ENCODE assay signal across 8 mouse cellular contexts in genomic region chr1:134415168-134415831, GRCm38 (mm10). TPM values are rescaled to one million over a fixed set of nuclear protein-coding genes. Genes with fewer than 3 reads are reported as not detected.
DNase-seq lines count a peak whose midpoint lies in the region; ATAC-seq and TF ChIP-seq lines count a peak whose summit lies in the region.

Adipor1 (plus strand) TSS chr1:134415378.

- peak; percentile 95 for DNase-seq in c-Kit-positive CD71-positive TER-119-positive erythroid progenitor cells, embryonic 14.5 days (ENCODE audit: low spot score)
- DNase-seq in heart, postnatal 0 days (ENCODE audit: low spot score): peak; percentile 97
- peak; percentile 98 to 99 for DNase-seq in kidney, postnatal 4 days

- TF ChIP-seq EP300 in heart, postnatal 0 days (IDR thresholded peaks at IDR 0.05; ENCODE audit: low read depth): no peak

- peaks cover 83% of the 10 kb centered on the region for H3K4me1 ChIP-seq in E14TG2a.4 (replicated peaks; ENCODE audit: low read depth, low read length)
- H3K4me1 ChIP-seq in forebrain, embryonic 12.5 days: peaks cover 38% of the 10 kb centered on the region
- H3K4me1 ChIP-seq in heart, postnatal 0 days (ENCODE audit: control insufficient read depth, insufficient read depth): peaks cover 35% of the 10 kb centered on the region
- H3K4me1 ChIP-seq in liver, embryonic 16.5 days (ENCODE audit: control insufficient read depth, low read depth, low read length): peaks cover 48% of the 10 kb centered on the region
- peaks cover 54% of the 10 kb centered on the region for H3K4me1 ChIP-seq in neural tube, embryonic 13.5 days (replicated peaks)
- H3K4me1 ChIP-seq in testis, adult 2 months (ENCODE audit: control insufficient read depth, insufficient read depth, low read length): peaks cover 2% of the 10 kb centered on the region

- peak; percentile 100 for ATAC-seq in forebrain, embryonic 12.5 days (ENCODE audit: low FRiP score)
- peak; percentile 99 for ATAC-seq in heart, postnatal 0 days (ENCODE audit: insufficient read depth, low read depth)
- peak; percentile 97 for ATAC-seq in liver, embryonic 16.5 days (ENCODE audit: low read depth)
- ATAC-seq in neural tube, embryonic 13.5 days (ENCODE audit: low read depth): peak; percentile 100

- peaks cover 60% of the 10 kb centered on the region for H3K36me3 ChIP-seq in E14TG2a.4 (ENCODE audit: insufficient read depth, low read length)
- peaks cover 9% of the 10 kb centered on the region for H3K36me3 ChIP-seq in forebrain, embryonic 12.5 days (replicated peaks)
- H3K36me3 ChIP-seq in heart, postnatal 0 days (replicated peaks; ENCODE audit: control insufficient read depth, insufficient read depth, low read length): peaks cover 22% of the 10 kb centered on the region
- H3K36me3 ChIP-seq in liver, embryonic 16.5 days (ENCODE audit: control insufficient read depth, insufficient read depth): peaks cover 9% of the 10 kb centered on the region; the same call in 1 of the 2 replicates
- peaks cover 9% of the 10 kb centered on the region for H3K36me3 ChIP-seq in neural tube, embryonic 13.5 days
- no peaks in the 10 kb centered on the region for H3K36me3 ChIP-seq in testis, adult 2 months (ENCODE audit: control insufficient read depth, insufficient read depth, low read length)

- H3K9ac ChIP-seq in forebrain, embryonic 12.5 days: peak within 1 kb of the TSS; percentile 89
- peak within 1 kb of the TSS; percentile 89 for H3K9ac ChIP-seq in heart, postnatal 0 days (replicated peaks; ENCODE audit: low read depth, low read length)
- H3K9ac ChIP-seq in liver, embryonic 16.5 days (ENCODE audit: low read depth, low read length): peak within 1 kb of the TSS; percentile 96
- peak within 1 kb of the TSS; percentile 93 for H3K9ac ChIP-seq in neural tube, embryonic 13.5 days

- under 1% methylated on average over 58 of the region's 77 CpGs for WGBS in forebrain, embryonic 12.5 days
- under 1% methylated on average over 60 of the region's 77 CpGs for WGBS in heart, postnatal 0 days
- under 1% methylated on average over 67 of the region's 77 CpGs for WGBS in liver, embryonic 16.5 days (ENCODE audit: insufficient replicate concordance)
- under 1% methylated on average over 72 of the region's 77 CpGs for WGBS in neural tube, embryonic 13.5 days

- H3K27me3 ChIP-seq in E14TG2a.4 (ENCODE audit: insufficient read depth, low read length): no peaks in the 10 kb centered on the region
- no peaks in the 10 kb centered on the region for H3K27me3 ChIP-seq in forebrain, embryonic 12.5 days
- no peaks in the 10 kb centered on the region for H3K27me3 ChIP-seq in heart, postnatal 0 days (ENCODE audit: control insufficient read depth, insufficient read depth, low read length)
- H3K27me3 ChIP-seq in liver, embryonic 16.5 days (ENCODE audit: control insufficient read depth, insufficient read depth, low read depth, low read length): no peaks in the 10 kb centered on the region
- H3K27me3 ChIP-seq in neural tube, embryonic 13.5 days: no peaks in the 10 kb centered on the region
- no peaks in the 10 kb centered on the region for H3K27me3 ChIP-seq in testis, adult 2 months (ENCODE audit: control insufficient read depth, insufficient read depth, low read length)

- H3K4me3 ChIP-seq in E14TG2a.4 (replicated peaks; ENCODE audit: low read length): peak within 1 kb of the TSS; percentile 92
- peak within 1 kb of the TSS; percentile 94 for H3K4me3 ChIP-seq in forebrain, embryonic 12.5 days (replicated peaks)
- H3K4me3 ChIP-seq in heart, postnatal 0 days (ENCODE audit: low read depth, low read length): peak within 1 kb of the TSS; percentile 93
- peak within 1 kb of the TSS; percentile 88 for H3K4me3 ChIP-seq in liver, embryonic 16.5 days (ENCODE audit: low read depth, low read length)
- peak within 1 kb of the TSS; percentile 86 for H3K4me3 ChIP-seq in neural tube, embryonic 13.5 days
- peak within 1 kb of the TSS; percentile 83 for H3K4me3 ChIP-seq in testis, adult 2 months (ENCODE audit: control insufficient read depth, low read depth, low read length)

- TF ChIP-seq POLR2A in testis, adult 2 months (IDR thresholded peaks at IDR 0.05; ENCODE audit: control insufficient read depth, low read depth, low read length): peak; percentile 73

- H3K9me3 ChIP-seq in E14TG2a.4 (ENCODE audit: low read length): no peaks in the 10 kb centered on the region
- no peaks in the 10 kb centered on the region for H3K9me3 ChIP-seq in forebrain, embryonic 12.5 days
- H3K9me3 ChIP-seq in heart, postnatal 0 days (replicated peaks; ENCODE audit: control insufficient read depth, low read length): no peaks in the 10 kb centered on the region
- H3K9me3 ChIP-seq in liver, embryonic 16.5 days (replicated peaks; ENCODE audit: control insufficient read depth, low read length): no peaks in the 10 kb centered on the region
- H3K9me3 ChIP-seq in neural tube, embryonic 13.5 days: no peaks in the 10 kb centered on the region

- no peak for TF ChIP-seq CTCF in E14TG2a.4 (conservative IDR thresholded peaks at IDR 0.05; ENCODE audit: low read length)
- TF ChIP-seq CTCF in heart, postnatal 0 days (IDR thresholded peaks at IDR 0.05; ENCODE audit: low read depth): no peak; the same call in 1 of the 2 replicates
- no peak for TF ChIP-seq CTCF in testis, adult 2 months (IDR thresholded peaks at IDR 0.05; ENCODE audit: control insufficient read depth, insufficient read depth, insufficient replicate concordance, low read depth, low read length)

- H3K27ac ChIP-seq in forebrain, embryonic 12.5 days: peak within 1 kb of the TSS; percentile 93
- peak within 1 kb of the TSS; percentile 97 for H3K27ac ChIP-seq in heart, postnatal 0 days (ENCODE audit: low read depth)
- H3K27ac ChIP-seq in liver, embryonic 16.5 days (ENCODE audit: low read length): peak within 1 kb of the TSS; percentile 99
- peak within 1 kb of the TSS; percentile 96 for H3K27ac ChIP-seq in neural tube, embryonic 13.5 days (replicated peaks)
- peak within 1 kb of the TSS; percentile 85 for H3K27ac ChIP-seq in testis, adult 2 months (ENCODE audit: control insufficient read depth, insufficient read depth, low read depth, low read length)

- H3K4me2 ChIP-seq in forebrain, embryonic 12.5 days: peak within 1 kb of the TSS; percentile 67
- H3K4me2 ChIP-seq in heart, postnatal 0 days (ENCODE audit: low read depth, low read length): peak within 1 kb of the TSS; percentile 81
- H3K4me2 ChIP-seq in liver, embryonic 16.5 days (ENCODE audit: low read depth, low read length): peak within 1 kb of the TSS; percentile 77
- H3K4me2 ChIP-seq in neural tube, embryonic 13.5 days: peak within 1 kb of the TSS; percentile 81

RNA-seq across cellular contexts. Expression of gene Adipor1, which starts in this region (rescaled TPM):
- polyA plus RNA-seq in forebrain, embryonic 12.5 days (2016; fragmentation: Nextera tagmentation; extraction: Ambion mirVana): 61.1 and 65.1 TPM in 2 replicates
- 210 and 238 TPM in 2 replicates for total RNA-seq in heart, postnatal 0 days (2014; rRNA removed; ENCODE audit: low replicate concordance)
- polyA plus RNA-seq in heart, postnatal 0 days (2015; fragmentation: Nextera tagmentation; extraction: Ambion mirVana): 123 and 124 TPM in 2 replicates
- polyA plus RNA-seq in liver, embryonic 16.5 days (2015; fragmentation: Nextera tagmentation; extraction: Ambion mirVana): 163 and 174 TPM in 2 replicates
- polyA plus RNA-seq in neural tube, embryonic 13.5 days (2015; fragmentation: Nextera tagmentation; extraction: Ambion mirVana): 79.7 and 84.0 TPM in 2 replicates
- 79.6 and 87.4 TPM in 2 replicates for polyA plus RNA-seq in testis, adult 2 months (2012; rRNA removed)

Comparison
In these comparisons a context has a peak if more than half of its experiments do, and no peak if none do; other contexts are left out.
1. Peak in every context shown above with its lines: DNase-seq, ATAC-seq, H3K4me3 ChIP-seq and H3K27ac ChIP-seq.